Mouse (Mus musculus) macrophage (primary cell): ENCODE data around the gene Limk2. TPM values are rescaled to one million over a fixed set of nuclear protein-coding genes. Genes with fewer than 3 reads are reported as not detected.

ENCODE experiments used
- H3K27ac ChIP-seq: fragments of 350-480 bp; formaldehyde crosslinking; 2 replicates; pipeline ENCODE4 v1.9.0; 2021
- H3K36me3 ChIP-seq: fragments of 350-480 bp; formaldehyde crosslinking; 2 replicates; pipeline ENCODE4 v1.9.0; 2021; ENCODE audit errors: inconsistent target
- H3K4me3 ChIP-seq: fragments of 350-480 bp; formaldehyde crosslinking; 2 replicates; pipeline ENCODE4 v1.9.0; 2021; ENCODE audit errors: inconsistent target
- H3K79me2 ChIP-seq: fragments of 350-480 bp; formaldehyde crosslinking; 2 replicates; pipeline ENCODE4 v1.9.0; 2021; ENCODE audit errors: inconsistent target
- WGBS: methylation state at CpG from one replicate; pipeline ENCODE4 v1.1.7; 2026; ENCODE audit warnings: inconsistent platforms; ENCODE audit not compliant: missing documents; 5-methylcytosine and 5-hydroxymethylcytosine counted together
- polyA plus RNA-seq: library from polyadenylated mRNA; stranded (reverse); fragments of 250-400 nt; gene quantifications from 3 replicates; pipeline ENCODE4 v1.2.4, GENCODE M21; 2018; ENCODE audit warnings: inconsistent platforms
- total RNA-seq, 78 experiments: library from RNA; depleted of rRNA; stranded (reverse); fragments of 250-400 nt; gene quantifications; 1 replicate in 9 of 78; 2 replicates in 24 of 78; 3 replicates in 43 of 78; 4 replicates in 2 of 78; pipeline ENCODE4 v1.2.4; 2018; ENCODE audit warnings: inconsistent platforms in 56 of 78

Limk2 gene
- total RNA-seq (2018; cell fraction: chromatin; rRNA removed), result 10 to 100 TPM in 25 of 26 experiments, 1 to 10 TPM in 1; 8.3 to 92.2 (median 55.6) TPM
- total RNA-seq (2018; cell fraction: cytosol; rRNA removed), result 10 to 100 TPM in 2 of 26 experiments, 1 to 10 TPM in 24; 2.1 to 10.6 (median 7.5) TPM
- 10 to 100 TPM in 22 of 26 experiments, 1 to 10 TPM in 4; 8.7 to 53.3 (median 25.1) TPM for total RNA-seq (2018; cell fraction: nucleus; rRNA removed)
- 8.2 to 9.5 TPM (median 9.2 TPM) in 3 replicates for polyA plus RNA-seq

DNA sequence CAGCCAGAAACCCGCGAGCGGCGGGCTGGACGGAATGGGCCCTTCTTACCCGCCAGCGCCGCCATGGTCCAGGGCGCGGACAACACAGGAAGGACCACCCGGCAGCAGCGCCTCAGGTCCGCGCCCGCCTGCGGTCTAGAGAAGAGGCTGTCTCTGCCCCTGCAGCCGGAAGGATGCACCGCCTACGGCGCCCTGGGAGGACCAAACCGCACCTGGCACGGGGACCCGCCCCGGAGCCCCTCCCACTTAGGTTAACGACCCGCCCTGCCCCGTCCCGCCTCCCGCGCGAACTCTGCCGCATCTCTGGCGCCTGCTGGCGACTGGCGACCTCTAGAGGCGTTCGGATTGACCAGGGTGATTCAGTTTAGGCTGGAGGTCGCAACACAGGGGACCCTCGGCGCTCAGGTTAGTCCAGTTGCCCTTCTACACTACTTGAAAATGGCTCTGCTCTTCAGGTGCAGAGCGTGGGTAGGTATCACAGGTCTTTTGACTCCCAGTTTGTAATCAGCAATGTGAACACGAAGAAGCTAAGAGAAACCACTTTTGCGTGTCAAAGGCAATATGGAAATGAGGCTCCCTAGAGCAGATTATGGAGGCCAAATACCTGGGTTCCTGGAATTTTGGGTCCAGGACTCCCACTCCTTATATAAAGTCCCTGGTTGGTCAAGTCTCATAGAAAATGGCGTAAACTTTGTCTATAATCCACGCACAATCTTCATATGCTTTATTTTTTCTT lies at the start of gene Limk2:
TSS of gene Limk2 (minus strand) at position 193 of the 736 bp plus-strand sequence.
- H3K4me3 ChIP-seq, result peak within 1 kb of the TSS; percentile 89
- H3K27ac ChIP-seq, result 0 out of 2 replicates have a peak within 1 kb of the TSS, but pooled peaks have one; percentile 2
- peaks cover 29% of the 10 kb centered on the region; the same call in 1 of the 2 replicates for H3K79me2 ChIP-seq
- 3% methylated on average over 43 of the region's 45 CpGs for WGBS
- H3K36me3 ChIP-seq, result no peaks in the 10 kb centered on the region

DNA sequence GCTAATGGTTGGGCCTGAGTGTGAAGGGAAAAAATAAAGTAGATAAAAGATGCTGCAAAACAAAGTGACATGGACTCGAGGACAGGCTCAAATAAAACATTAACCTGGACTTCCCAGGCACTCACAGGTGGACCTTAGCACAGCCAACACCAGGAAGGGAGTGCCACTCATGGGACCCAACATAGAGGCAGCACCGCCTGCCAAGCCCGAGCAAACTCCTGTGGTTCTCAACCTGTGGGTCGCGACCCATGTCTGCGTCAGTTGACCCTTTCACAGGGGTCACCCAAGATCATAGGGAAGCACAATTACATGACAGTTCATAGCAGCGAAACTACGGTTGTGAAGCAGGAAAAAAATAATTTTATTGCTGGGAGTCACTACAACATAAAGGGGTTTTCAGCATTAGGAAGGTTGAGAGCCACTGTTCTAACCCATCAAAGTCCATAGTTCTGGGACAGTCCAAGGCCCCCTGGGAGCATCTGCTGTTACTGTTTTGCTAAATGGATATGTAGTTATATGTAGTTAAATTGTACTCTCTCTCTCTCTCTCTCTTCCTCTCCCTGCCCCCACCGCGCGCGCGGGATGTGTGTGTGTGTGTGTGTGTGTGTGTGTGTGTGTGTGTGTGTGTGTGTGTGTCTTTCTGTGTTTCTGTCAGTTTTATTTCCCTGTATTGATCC lies 49.6 kb upstream of the Limk2 start:
- no peak overlapping the region for H3K27ac ChIP-seq
- WGBS, result 87% methylated on average over 8 of the region's 13 CpGs
- H3K79me2 ChIP-seq, result 0 out of 2 replicates have a peak, but pooled peaks cover under 1% of the 10 kb centered on the region
- H3K36me3 ChIP-seq, result no peaks in the 10 kb centered on the region
- no peak overlapping the region for H3K4me3 ChIP-seq

DNA sequence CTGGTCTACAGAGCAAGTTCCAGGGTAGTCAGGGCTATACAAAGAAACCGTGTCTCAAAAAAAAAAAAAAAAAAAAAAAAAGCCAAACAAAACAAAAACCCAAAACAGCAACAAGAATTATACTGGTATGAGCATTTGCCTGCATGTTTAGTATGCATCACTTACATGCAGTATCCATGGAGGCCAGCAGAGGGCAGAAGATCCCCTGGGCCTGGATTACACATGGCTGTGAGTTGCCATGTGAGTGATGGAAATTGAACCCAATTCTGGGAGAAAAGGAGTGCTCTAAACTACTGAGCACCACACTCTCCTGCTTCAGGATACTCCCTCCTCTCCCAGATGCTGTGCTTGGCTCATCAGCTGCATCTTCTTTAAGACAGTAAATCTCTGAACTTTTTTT lies 47.4 kb upstream of the Limk2 start:
- peaks cover 13% of the 10 kb centered on the region for H3K79me2 ChIP-seq
- WGBS, result no CpG with 5 or more reads among the region's 1 CpGs
- no peak overlapping the region for H3K4me3 ChIP-seq
- H3K27ac ChIP-seq, result no peak overlapping the region
- H3K36me3 ChIP-seq, result no peaks in the 10 kb centered on the region

- no peak overlapping the region for H3K4me3 ChIP-seq
- H3K27ac ChIP-seq, result no peak overlapping the region
- WGBS, result 100% methylated on average over 3 of the region's 3 CpGs
- H3K36me3 ChIP-seq, result no peaks in the 10 kb centered on the region
- H3K79me2 ChIP-seq, result peaks cover 31% of the 10 kb centered on the region
These were observed 45.5 kb upstream of the Limk2 start for GRCm38 (mm10) chr11:3454506-3454905.

DNA sequence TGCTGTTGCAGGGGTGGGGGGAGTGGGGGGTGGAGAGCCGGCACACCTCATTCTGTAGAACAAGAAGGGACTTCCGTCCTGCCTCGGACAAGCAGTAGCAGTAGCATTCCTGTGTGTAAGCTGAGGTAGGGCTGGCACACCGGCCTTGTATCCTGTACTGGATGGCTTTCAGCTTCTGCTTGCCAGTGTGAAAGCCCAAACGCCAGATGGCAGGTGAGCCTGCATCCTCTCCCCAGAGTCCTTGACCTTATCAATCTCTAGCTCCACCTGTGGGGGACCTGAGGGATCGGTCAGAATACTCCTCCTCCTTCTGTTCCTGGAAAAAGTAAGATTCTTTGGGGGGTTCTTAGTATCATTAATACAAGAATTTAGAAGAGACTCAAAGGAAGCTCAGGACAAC lies 44.5 kb upstream of the Limk2 start:
- Histone ChIP-seq H3K4me3 (0 out of 2 replicates have a peak overlapping the region, but pooled peaks have one; percentile 97), H3K36me3 (no peaks in the 10 kb centered on the region), H3K27ac (no peak overlapping the region), H3K79me2 (peaks cover 42% of the 10 kb centered on the region)
- WGBS, result 72% methylated on average over 6 of the region's 6 CpGs

DNA sequence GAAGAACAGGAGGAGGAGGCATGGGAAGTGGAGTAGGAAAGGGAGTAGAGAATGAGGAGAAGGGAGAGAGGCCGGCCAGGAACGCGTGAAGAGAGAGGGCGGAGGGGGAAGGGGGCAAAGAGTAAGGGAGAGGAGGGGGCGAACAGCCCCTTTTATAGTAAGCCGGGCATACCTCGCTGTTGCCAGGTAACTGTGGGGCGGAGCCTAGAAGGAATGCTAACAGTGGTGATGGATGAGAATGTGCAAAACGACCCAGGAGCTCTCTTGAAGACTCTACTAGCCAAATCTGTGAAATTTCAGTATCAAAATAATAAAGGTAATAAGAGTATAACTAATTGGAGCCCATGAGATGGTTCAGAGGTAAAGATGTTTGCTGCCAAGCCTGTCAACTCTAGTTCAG lies 43.8 kb upstream of the Limk2 start:
- Histone ChIP-seq H3K4me3 (peak overlapping the region; percentile 97), H3K36me3 (no peaks in the 10 kb centered on the region), H3K79me2 (peaks cover 49% of the 10 kb centered on the region), H3K27ac (peak overlapping the region; percentile 81)
- WGBS, result 2% methylated on average over 8 of the region's 9 CpGs

DNA sequence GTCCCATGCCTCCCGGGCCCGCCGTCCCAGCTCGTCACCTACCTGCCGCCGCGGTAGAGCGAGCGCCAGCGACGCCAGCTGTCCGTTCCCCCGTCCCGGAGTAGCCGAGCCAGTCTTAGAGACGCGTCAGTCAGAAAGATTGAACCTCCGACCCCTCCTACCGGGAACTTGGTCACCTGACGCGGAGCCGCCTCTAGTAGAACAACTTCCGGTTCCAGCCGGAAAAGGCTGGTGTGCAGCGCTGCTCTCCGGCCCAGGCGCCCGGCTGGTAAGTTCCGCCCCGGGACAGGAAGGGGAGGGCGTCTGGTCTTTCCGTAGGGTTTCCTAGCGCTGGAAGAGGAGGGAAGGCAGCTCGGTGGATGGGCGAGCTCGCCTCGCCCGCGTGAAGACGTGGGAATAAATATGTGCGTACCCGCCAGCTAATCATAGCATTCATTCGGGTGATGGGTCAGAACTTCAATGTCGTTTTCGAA lies 43.2 kb upstream of the Limk2 start, which contains the start of gene Rnf185:
TSS of gene Rnf185 (minus strand) at position 197 of the 473 bp plus-strand sequence.
- peak within 1 kb of the TSS; percentile 97 for H3K4me3 ChIP-seq
- 1% methylated on average over 45 of the region's 45 CpGs for WGBS
- peak within 1 kb of the TSS; percentile 81 for H3K27ac ChIP-seq
- H3K79me2 ChIP-seq, result peaks cover 54% of the 10 kb centered on the region
- H3K36me3 ChIP-seq, result no peaks in the 10 kb centered on the region

DNA sequence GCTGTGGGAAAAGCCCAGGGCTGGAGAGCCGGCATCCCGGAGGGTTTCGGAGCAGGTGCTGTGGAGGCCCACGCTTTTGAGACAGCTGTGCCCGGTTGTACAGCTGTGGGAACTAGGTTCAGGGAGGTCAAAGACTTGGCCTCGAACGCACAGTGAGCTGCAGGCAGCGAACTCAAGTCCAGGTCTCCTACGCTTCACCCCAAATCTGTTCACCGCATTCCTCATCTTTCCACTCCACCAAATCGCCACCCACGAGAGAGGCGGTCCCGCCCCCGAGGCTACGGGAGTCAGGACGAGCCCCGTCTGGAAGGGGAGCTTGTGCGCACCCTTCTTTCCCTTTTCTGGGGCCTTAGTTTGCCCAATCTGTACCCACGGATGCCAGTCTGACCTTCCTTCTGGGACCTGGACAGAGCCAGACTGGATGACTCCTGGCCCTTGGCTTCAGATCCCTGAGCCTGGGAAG lies 42.7 kb upstream of the Limk2 start:
- 2% methylated on average over 20 of the region's 20 CpGs for WGBS
- peak overlapping the region; percentile 81 for H3K27ac ChIP-seq
- H3K79me2 ChIP-seq, result peaks cover 59% of the 10 kb centered on the region
- no peaks in the 10 kb centered on the region for H3K36me3 ChIP-seq
- peak overlapping the region; percentile 97 for H3K4me3 ChIP-seq

DNA sequence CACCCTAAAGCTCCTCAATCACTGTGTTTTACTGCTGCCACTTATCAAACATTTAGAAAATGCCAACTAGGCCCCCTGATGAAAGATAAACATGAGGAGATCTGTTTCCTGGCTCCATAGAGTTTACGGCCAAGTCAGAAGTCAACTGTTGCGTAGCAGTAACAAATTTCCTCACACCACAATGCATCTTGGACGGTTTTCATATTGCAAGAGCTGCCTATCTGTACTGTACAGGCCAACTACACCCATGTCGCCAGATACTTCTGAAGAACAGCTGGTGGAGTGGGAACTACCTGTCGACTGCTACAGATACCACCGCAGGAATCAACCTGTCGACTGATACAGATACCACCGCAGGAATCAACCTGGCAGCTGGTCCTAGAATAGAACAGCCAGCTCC lies 35.9 kb upstream of the Limk2 start:
- Histone ChIP-seq H3K36me3 (no peaks in the 10 kb centered on the region), H3K27ac (no peak overlapping the region), H3K79me2 (peaks cover 100% of the 10 kb centered on the region), H3K4me3 (no peak overlapping the region)
- WGBS, result 91% methylated on average over 8 of the region's 8 CpGs

GRCm38 (mm10) chr11:3443091-3443490 lies 34.1 kb upstream of the Limk2 start:
- WGBS, result 94% methylated on average over 2 of the region's 2 CpGs
- Histone ChIP-seq H3K27ac (no peak overlapping the region), H3K4me3 (no peak overlapping the region)

GRCm38 (mm10) chr11:3442677-3443076 lies 33.7 kb upstream of the Limk2 start:
- Histone ChIP-seq H3K79me2 (peaks cover 100% of the 10 kb centered on the region), H3K27ac (no peak overlapping the region), H3K4me3 (no peak overlapping the region), H3K36me3 (no peaks in the 10 kb centered on the region)
- 79% methylated on average over 4 of the region's 4 CpGs for WGBS

More at GRCm38 (mm10) chr11:3443091-3443490, 34.1 kb upstream of the Limk2 start:
- peaks cover 100% of the 10 kb centered on the region for H3K79me2 ChIP-seq
- H3K36me3 ChIP-seq, result no peaks in the 10 kb centered on the region

GRCm38 (mm10) chr11:3441696-3442443 lies 32.9 kb upstream of the Limk2 start:
- H3K36me3 ChIP-seq, result no peaks in the 10 kb centered on the region
- H3K79me2 ChIP-seq, result peaks cover 100% of the 10 kb centered on the region
- no peak overlapping the region for H3K4me3 ChIP-seq
- H3K27ac ChIP-seq, result no peak overlapping the region

- 92% methylated on average over 1 of the region's 1 CpGs for WGBS
- H3K27ac ChIP-seq, result no peak overlapping the region
- H3K79me2 ChIP-seq, result peaks cover 100% of the 10 kb centered on the region
- no peaks in the 10 kb centered on the region for H3K36me3 ChIP-seq
- no peak overlapping the region for H3K4me3 ChIP-seq
These were observed 28.6 kb upstream of the Limk2 start for GRCm38 (mm10) chr11:3437621-3438020.

DNA sequence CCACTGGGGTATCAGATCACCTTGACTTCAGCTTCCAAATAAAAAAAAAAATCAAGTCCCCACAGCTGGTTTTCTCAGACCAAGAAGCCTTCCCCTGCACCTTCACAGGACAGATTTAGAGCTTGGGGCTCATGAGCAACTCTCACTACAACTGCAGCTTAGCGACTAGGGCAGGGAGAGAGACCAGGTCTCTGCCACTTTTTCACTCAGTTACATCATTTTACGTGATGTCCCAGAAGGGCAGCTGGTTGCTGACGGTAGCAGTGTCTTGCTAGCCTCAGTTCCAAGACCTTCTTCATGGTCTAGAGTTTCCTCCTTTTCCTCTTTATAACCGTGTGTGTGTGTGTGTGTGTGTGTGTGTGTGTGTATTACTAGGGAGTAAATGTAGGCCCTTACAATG lies 24.8 kb upstream of the Limk2 start:
- Histone ChIP-seq H3K79me2 (peaks cover 96% of the 10 kb centered on the region), H3K36me3 (no peaks in the 10 kb centered on the region), H3K27ac (no peak overlapping the region), H3K4me3 (no peak overlapping the region)
- 83% methylated on average over 3 of the region's 4 CpGs for WGBS
